Mouse (Mus musculus) gastrocnemius, adult 18-20 months (tissue): ENCODE results near the gene Eef1a2. TPM values are rescaled to one million over a fixed set of nuclear protein-coding genes. Genes with fewer than 3 reads are reported as not detected.

Experiments used
- DNase-seq: peaks from one replicate; pipeline ENCODE4 v3.0.0; 2021; ENCODE audit warnings: low spot score
- total RNA-seq, 2 experiments: library from RNA; stranded (reverse); gene quantifications; 2 replicates each; pipeline ENCODE4 v1.2.3; 2021

Eef1a2 gene
- total RNA-seq, 2 experiments from 2014 or later = 2,039 to 2,096 TPM

DNA sequence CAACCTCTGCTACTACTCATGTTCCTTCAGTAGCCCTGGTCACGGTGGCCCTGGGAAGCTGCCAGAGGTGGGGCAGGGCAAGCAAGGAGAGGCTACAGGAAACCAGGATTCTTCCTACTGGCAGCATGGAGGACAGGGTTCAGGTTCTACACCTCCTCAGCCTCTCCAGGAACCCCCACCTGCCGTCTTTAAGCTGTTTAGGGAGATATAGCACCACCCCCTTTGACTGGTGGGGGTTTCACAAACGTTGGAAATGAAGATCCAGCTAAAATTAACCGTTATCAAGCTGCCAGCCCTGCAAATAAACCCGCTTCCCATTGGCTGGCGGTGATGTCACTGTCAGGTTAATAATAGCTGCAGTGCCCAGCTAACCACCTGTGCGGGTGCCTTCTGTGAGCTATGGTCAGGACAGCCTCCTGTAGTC is 2.3 kb upstream of the Eef1a2 start:
- peak; percentile 81 for DNase-seq

DNA sequence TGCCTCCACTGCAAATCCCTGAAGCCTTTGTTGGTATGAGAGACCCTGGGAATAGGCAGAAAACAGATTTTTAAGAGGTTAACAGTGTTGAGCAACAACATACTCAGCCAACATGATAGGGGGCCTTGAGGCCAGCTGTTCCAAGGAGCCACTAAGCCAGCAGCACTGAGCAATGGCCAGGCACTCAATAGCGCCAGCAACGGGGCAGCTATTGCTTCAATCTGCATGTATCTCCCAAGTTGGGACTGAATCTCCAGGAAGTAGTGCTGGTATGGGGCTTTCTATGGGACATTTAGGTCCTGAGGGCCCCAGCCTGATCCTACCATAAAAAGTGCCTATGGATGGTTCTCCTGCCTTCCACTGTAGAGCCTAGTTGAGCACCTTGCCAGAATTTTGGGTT is 1.7 kb upstream of the Eef1a2 start:
- DNase-seq = no peak

DNA sequence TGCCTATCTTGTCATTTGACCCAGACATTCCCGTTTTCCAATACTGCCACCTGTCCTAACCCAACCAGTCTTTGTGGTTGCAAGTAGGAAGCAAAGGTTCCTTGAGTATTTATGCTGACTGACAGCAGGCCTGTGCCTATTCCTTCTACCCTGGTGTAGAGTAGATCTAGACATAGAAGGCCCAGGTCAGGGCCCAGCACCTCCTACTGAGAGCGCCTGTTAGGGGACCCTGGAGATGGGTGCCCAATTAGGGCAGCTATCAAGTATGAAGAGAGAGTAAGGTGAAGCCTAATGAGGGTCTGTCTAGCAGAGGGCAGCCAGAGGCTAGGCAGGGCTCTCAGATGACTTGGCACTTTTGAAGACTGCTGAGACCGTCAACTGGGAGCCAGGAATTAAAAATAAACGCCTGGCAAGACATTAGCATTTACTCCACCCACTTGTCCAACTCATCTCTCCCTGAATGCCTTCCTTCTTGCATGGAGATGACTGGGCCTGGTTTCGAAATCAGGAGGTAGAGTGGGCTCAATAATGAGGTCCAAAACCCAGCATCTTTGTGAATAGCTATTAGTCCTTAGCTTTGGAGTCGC is 995 bp upstream of the Eef1a2 start:
- peak; percentile 69 for DNase-seq

- no peak for DNase-seq
Observed at GRCm38 (mm10) chr2:181157180-181157579, 366 bp upstream of the Eef1a2 start.

- DNase-seq = peak; percentile 78
Observed at GRCm38 (mm10) chr2:181155801-181156200, 1.0 kb downstream of the Eef1a2 start.

DNA sequence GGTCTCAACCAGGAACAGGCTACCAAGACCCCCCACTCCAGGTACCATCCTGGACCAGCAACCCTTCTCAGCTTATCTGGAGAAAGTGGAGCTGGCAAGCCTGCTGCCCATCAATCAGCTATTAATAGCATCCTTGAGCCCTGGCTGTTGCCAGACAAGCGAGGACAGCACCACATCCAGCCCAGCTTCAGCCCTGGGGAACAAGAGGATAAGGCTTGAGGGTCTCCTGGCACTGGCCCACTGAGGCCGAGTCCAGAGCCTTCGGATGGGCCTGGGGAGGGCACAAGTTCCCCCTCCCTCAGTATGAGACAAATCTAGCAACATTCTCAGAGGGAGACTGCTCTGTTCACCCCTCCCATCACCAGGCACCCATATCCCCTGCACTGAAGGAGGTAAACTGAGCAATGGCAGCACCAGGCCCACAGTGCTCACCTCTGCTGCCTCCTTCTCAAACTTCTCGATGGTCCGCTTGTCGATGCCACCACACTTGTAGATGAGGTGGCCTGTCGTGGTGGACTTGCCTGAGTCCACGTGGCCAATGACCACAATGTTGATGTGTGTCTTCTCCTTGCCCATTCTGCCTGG is 1.9 kb downstream of the Eef1a2 start:
- peak; percentile 67 for DNase-seq

- no peak for DNase-seq
Observed at GRCm38 (mm10) chr2:181154361-181154760, 2.5 kb downstream of the Eef1a2 start.

DNA sequence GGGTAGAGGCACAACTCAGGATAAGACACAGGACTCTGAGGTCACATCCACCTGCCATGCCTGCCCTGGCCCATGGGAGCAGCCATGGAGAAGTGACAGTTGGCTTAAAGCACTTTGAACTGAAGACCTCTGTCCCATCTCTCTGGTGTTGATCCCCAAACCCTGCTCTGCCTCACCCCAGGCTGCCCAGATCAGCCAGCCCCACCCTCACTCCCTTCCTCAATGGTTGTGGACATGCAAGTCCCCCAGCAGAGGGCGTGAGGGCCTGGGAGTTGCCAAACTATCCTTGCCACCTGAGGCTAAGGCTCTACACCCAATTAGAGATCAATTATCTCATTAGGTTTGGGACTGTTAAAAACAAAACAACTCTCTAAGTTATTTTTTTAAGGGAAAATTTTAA is 3.0 kb downstream of the Eef1a2 start:
- peak; percentile 50 for DNase-seq

GRCm38 (mm10) chr2:181153131-181153530 is 3.7 kb downstream of the Eef1a2 start:
- no peak for DNase-seq

- DNase-seq = no peak
Observed at GRCm38 (mm10) chr2:181152701-181153100, 4.1 kb downstream of the Eef1a2 start.

DNA sequence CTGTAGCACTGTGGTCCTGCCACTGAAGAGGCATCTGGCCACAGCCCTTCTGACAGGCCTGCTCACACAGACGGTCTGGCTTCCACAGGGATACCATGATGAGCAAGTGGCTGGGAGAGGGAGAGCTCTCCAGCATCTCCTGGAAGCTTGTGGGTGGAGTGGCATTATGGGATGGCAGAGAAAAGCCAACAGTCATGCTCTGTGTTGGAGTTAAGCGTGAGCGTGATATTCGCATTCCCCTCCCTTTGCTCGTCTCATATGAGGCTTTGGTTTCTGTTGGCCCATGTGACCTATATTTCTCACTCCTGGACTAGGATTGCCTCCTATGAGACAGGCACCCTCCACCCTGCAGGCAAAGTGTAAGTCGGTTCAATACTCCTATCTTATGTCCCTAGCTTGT is 6.5 kb downstream of the Eef1a2 start:
- DNase-seq = no peak

DNA sequence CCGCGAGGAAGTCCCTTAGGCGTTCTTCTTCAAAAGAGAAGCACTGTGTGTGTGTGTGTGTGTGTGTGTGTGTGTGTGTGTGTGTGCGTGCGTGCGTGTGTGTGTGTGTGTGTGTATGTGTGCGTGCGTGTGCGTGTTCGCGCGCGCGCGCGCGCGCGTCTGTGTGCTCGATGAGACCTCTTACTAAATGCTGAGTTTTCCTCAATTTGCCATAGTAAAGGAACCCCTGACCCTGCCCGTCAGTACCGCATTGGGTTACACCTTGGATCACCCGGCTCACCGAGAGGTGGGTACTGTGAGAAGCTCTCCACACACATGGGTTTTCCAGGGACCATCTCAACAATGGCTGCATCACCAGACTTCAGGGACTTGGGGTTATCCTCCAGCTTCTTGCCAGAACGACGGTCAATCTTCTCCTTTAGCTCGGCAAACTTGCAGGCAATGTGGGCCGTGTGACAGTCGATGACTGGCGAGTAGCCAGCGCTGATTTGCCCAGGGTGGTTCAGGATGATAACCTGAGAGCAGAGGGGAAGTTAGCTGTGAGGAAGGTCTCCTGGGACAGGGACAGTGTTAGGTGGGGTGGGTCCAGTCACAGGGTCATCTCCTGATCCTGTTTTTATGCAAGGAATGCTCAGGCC is 8.4 kb downstream of the Eef1a2 start:
- DNase-seq = no peak

GRCm38 (mm10) chr2:181147546-181148317 is 9.1 kb downstream of the Eef1a2 start:
- peak; percentile 23 for DNase-seq

DNA sequence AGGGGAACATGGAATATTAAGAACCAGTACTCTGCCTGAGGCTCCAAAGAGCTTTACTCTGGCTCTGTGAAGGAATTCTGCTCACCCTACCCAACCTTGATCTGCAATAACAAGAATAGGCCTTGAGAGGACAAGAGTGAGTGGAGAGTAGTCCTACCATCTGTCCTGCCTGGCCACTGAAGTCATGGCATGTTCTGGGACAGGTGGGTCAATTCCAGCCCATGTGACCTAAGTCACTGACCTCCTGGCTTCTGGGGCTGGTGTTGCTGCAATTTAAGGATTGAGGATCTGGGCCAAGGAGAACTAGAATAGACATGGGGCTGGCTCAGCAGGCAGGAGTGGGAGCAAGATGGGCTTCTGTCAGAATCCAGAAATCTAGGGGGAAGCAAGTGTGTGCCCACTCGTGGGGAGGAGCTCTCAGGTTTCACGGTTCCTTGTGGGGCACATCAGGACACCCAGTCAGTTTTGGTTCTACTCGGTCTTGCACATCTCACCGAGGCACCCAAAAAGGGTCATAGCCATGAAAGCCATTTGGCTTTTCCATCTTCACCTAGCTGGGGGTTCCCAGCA is 9.8 kb downstream of the Eef1a2 start:
- peak; percentile 82 for DNase-seq

GRCm38 (mm10) chr2:181144675-181145074 is 12.1 kb downstream of the Eef1a2 start:
- DNase-seq = no peak

GRCm38 (mm10) chr2:181143509-181144276 is 13.1 kb downstream of the Eef1a2 start:
- no peak for DNase-seq

DNA sequence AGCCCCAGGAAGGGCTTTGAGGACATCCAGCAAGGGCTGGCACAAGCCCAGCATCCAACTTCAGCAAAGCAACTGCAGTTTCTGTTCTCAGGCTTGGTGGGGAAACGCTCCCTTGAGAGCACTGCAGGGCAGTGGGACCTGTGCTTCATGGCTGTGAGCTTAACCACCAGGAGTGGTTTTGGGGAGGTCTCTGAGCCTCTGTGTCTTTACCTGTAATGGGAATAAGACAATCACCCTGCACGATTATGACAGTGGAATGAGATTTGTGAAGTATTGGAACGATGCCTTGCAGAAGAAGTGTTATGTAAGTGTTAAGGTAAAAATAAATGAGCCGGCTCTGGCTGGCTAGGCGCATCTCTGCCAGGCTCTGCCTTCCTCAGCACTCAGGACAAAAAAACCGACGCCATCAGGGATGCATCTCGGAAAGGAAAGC is 14.1 kb downstream of the Eef1a2 start:
- DNase-seq = no peak

- no peak for DNase-seq
Observed at GRCm38 (mm10) chr2:181139641-181140193, 17.1 kb downstream of the Eef1a2 start.

GRCm38 (mm10) chr2:181136934-181137333 is 19.9 kb downstream of the Eef1a2 start:
- DNase-seq = peak; percentile 27

DNA sequence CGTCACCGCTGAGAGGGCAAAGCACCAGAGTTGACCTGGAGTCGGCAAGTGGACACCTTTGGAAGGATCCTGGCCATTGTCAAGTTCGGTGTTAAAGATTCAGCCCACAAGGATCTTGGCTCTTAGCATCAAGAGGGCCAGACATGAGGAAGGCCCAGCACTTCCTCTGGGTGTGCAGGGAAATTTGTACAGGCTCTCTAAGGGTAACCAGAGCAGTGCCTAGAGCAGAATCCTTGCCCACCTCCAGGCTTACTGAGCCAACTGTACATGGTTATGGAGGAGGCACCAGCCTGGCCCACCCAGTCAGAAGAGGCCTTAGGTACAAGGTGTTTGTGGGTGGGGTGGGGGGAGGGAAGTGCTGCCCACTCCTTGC is 21.4 kb downstream of the Eef1a2 start:
- DNase-seq = no peak
